Mouse (Mus musculus) olfactory bulb, adult 2 months (tissue): ENCODE results near the gene Gnat2. TPM values are rescaled to one million over a fixed set of nuclear protein-coding genes. Genes with fewer than 3 reads are reported as not detected.
A peak's percentile ranks its signal among the peaks of the same experiment; 100 is the strongest.

Experiments used
- H3K27ac ChIP-seq: fragments of 200-500 bp; 2 replicates; pipeline ENCODE4 v1.5.1; 2012; ENCODE audit warnings: low read depth, low read length; ENCODE audit not compliant: insufficient read depth
- H3K4me1 ChIP-seq: fragments of 200-500 bp; 2 replicates; pipeline ENCODE4 v1.6.1; 2012; ENCODE audit warnings: low read length; ENCODE audit not compliant: control insufficient read depth, insufficient read depth
- H3K4me3 ChIP-seq: fragments of 200-500 bp; 2 replicates; pipeline ENCODE4 v1.5.1; 2012; ENCODE audit warnings: mild to moderate bottlenecking, low read depth, low read length, moderate library complexity; ENCODE audit not compliant: insufficient read depth
- CTCF ChIP-seq: fragments of 200-500 bp; IDR thresholded peaks from 2 replicates; pipeline ENCODE4 v1.5.1; 2012; ENCODE audit warnings: low read depth, mild to moderate bottlenecking, low read length, moderate library complexity; ENCODE audit not compliant: insufficient read depth
- POLR2A ChIP-seq: fragments of 200-500 bp; IDR thresholded peaks from 2 replicates; pipeline ENCODE4 v1.6.1; 2012; ENCODE audit warnings: mild to moderate bottlenecking, low read depth, low read length, moderate library complexity; ENCODE audit not compliant: insufficient read depth
- WGBS: fragments of 180-500 bp; shearing (Covaris S2); methylation state at CpG from one replicate; pipeline ENCODE4 v1.1.7; 2018; 5-methylcytosine and 5-hydroxymethylcytosine counted together
- polyA plus RNA-seq: library from polyadenylated mRNA; stranded (reverse); fragments of >200 nt; gene quantifications from 2 replicates; pipeline ENCODE4 v1.2.4, GENCODE M21; 2012; ENCODE audit warnings: low replicate concordance; ENCODE audit not compliant: missing spikeins, insufficient read depth, insufficient read length

Gene Gnat2
- polyA plus RNA-seq, 1 experiment: not detected

DNA sequence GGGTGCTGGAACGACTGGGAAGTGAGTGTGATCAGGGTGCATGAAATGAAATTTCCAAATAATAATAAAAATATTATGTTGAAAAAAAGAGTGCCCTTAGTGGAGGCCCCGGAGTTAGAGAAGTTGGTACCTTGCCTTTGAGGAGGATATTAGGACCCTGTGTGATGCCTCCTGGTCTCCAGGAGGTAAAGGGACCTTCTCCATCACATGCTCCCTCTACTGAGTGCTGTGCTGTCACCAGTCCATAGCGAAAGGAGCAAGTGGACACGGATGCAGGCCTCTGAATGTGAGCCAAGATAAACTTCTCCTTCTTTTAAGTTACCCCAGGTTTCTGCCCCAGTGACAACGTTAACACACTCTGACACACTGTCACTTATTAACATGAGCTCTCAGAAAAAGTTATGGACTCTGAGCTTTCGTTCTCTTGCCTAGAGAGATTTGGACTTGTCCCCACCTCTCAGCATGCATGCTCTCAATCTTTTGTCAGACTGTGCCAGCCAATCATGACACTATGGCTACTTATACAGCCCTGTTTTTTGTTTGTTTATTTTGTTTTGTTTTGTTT is 25.1 kb upstream of the Gnat2 start:
- Histone ChIP-seq H3K27ac (no peak overlapping the region), H3K4me3 (no peak overlapping the region), H3K4me1 (peaks cover 6% of the 10 kb centered on the region; the same call in 1 of the 2 replicates)
- no peak for TF ChIP-seq CTCF
- TF ChIP-seq POLR2A: no peak
- 73% methylated on average over 6 of the region's 6 CpGs for WGBS

DNA sequence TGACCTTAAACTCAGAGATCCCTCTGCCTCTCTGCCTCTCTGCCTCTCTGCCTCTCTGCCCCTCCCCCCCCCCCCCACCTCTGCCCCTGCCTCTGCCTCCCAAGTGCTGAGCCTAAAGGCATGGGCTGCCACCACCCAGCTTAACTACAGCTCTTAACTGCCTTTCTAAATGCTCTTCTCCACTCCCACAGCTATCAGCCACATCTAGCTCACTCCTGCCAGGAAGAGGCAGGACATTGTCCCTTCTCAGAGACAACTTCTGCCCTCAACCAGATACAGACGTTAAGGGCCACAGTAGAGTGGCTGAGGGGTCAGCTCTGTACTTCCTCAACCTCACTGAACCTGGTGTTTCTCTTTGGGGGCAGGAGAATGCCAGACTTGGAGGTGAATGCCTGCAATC is 23.8 kb upstream of the Gnat2 start:
- 34% methylated on average over 1 of the region's 1 CpGs for WGBS
- Histone ChIP-seq H3K27ac (no peak overlapping the region), H3K4me3 (no peak overlapping the region), H3K4me1 (peaks cover 8% of the 10 kb centered on the region; the same call in 1 of the 2 replicates)
- TF ChIP-seq CTCF: no peak
- TF ChIP-seq POLR2A: no peak

DNA sequence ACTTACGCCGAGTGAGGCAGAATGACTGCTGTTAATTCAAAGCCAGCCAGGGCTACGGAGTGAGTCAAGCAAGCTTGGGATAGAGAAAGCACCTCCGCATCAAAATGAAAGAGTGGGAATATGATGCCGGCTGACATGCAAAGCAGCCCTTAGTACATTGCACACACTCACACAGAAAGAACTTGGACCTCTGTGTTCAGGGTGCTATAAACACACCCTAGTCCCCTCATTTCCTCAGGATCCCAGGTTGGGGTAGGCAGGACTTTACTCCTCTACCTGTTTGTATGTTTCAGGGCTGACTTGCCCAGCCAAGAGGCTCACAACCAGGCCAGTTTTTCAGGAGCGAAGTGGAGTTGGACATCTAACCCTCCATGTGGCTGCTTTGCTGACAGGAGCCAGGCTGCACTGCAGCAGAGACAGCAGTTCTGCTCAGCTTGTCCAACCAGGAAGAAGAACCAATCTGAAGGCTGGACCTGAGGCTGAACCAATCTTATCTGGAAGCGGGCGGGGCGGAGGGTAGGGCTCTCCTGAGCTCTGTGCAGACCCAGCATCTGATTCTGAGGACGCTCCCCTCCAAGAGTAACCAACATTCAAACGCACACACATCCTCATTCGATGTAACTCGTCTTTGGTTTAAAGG is 23.2 kb upstream of the Gnat2 start:
- H3K4me1 ChIP-seq: peaks cover 12% of the 10 kb centered on the region
- H3K4me3 ChIP-seq: no peak overlapping the region
- 75% methylated on average over 13 of the region's 13 CpGs for WGBS
- no peak overlapping the region for H3K27ac ChIP-seq
- no peak for TF ChIP-seq CTCF
- TF ChIP-seq POLR2A: no peak

DNA sequence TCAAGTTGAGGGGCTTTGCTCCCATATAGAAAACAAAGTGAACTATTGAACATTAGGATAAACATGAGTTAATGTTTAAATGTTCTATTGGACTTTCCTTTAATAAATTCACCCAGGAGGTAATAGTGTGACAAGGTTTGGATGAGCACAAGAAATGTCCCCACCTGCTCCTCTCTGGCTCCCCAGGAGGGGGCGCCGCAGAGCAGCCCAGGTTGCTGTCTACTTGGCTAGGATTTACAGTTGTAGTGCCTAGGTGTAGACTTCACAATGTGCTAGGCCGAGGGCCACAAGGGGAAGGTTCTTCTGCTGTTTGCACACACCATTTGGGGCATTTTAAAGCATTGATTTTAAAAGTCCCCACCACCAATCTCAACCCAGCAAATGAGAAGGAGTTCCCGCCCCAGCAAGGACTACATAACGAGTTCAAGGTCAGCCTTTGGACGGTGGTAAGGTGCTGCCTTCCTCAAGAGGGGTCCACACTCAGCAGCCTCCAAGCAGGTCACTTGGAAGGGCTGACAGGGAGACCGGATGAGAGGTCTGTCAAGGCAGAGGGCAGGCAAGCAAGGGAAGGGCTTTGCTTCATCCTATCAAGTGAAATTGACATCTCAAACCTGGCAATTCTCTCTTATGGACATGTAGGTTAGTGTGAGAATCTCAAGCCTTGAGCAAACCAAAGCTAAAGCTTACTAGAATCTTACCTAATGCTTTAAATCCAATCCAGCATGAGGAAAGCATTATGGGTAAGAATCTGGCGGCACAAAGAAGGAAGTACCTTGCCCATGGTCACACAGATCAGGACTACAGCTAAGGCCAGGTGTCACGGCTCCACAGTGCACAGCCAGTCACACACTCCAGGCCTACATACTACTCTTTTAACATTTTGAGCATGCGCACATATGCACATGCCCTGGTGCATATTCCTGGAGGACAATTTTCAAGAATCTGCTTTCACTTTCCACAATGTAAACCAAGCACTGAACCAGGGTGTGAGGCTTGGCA is 22.0 kb upstream of the Gnat2 start:
- H3K27ac ChIP-seq: no peak overlapping the region
- WGBS: 59% methylated on average over 10 of the region's 10 CpGs
- peaks cover 24% of the 10 kb centered on the region for H3K4me1 ChIP-seq
- no peak overlapping the region for H3K4me3 ChIP-seq
- no peak for TF ChIP-seq POLR2A
- peak; percentile 76; the same call in 1 of the 2 replicates for TF ChIP-seq CTCF

DNA sequence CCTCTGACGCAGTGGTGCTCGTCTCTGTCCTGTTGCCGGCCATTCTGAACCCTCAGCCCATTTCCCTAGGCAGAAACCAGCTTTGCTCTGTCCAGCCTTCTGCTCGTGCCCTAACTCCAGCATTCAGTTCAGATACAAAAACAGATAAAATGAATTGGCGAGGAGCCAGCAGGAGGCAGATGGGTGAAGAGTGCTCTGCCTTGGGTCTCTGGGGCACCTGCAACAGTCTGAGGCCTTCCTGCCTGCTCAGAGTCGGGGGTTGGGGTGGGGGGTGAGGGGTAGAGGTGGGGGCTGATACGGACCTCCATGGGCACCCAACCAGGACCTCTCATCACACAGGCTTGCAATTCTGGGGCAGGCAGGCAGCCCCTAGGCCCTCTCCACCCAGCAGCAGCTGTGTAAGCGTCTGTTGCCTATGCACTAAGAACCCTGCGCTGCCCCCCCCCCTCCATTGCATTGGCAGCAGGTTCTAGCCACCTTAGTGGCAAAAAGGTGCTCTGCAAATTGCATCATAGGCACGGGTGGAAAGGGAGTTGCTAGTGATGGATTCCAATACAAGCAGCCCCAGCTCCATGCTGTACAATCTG is 19.5 kb upstream of the Gnat2 start:
- TF ChIP-seq CTCF: no peak
- no peak for TF ChIP-seq POLR2A
- Histone ChIP-seq H3K4me3 (no peak overlapping the region), H3K4me1 (peaks cover 43% of the 10 kb centered on the region), H3K27ac (no peak overlapping the region)
- 59% methylated on average over 10 of the region's 10 CpGs for WGBS

DNA sequence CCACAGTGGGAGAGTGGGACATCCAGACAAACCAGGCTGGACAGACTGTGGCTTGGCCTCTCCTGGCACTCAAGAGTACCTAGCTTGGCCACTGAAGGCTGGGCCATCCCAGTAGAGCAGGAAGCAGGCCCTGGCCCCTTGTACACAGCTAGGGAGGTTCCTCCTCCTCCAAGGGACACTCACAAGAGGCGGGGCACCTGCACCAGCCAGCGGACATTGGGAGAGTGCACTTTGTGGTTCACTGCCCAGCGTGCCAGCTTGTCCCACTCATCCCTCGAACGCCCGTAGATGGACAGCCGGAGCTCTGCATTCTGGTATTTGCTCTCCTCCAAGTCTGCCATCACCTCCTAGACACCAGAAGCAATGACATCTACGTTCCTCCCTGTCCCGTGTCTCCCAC is 15.8 kb upstream of the Gnat2 start:
- H3K4me3 ChIP-seq: no peak overlapping the region
- WGBS: 81% methylated on average over 9 of the region's 9 CpGs
- TF ChIP-seq POLR2A (no peak), CTCF (no peak)
- H3K27ac ChIP-seq: no peak overlapping the region
- H3K4me1 ChIP-seq: peaks cover 63% of the 10 kb centered on the region

DNA sequence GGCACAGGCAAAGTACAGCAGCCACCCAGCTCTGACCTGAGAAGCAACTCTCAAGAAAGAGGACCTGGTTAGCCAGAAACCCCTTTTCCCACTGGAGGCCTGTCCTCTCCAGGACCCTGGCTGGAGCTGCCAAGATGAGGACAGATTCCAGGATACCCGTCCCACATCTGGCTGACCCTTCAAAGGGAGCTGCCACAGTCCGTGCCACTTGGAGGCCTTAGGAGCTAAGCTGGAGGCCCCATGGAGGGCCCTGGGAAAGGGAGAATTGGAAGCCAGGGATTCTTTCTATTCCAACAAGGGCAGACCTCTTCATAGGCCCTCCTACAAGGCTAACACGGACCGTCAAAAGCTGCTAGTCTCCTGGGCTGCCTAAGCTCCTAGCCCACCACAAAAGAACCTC is 10.9 kb upstream of the Gnat2 start:
- 28% methylated on average over 4 of the region's 4 CpGs for WGBS
- no peak for TF ChIP-seq CTCF
- TF ChIP-seq POLR2A: no peak
- Histone ChIP-seq H3K4me3 (peak overlapping the region; percentile 28), H3K4me1 (peaks cover 57% of the 10 kb centered on the region), H3K27ac (peak overlapping the region; percentile 35; the same call in 1 of the 2 replicates)

DNA sequence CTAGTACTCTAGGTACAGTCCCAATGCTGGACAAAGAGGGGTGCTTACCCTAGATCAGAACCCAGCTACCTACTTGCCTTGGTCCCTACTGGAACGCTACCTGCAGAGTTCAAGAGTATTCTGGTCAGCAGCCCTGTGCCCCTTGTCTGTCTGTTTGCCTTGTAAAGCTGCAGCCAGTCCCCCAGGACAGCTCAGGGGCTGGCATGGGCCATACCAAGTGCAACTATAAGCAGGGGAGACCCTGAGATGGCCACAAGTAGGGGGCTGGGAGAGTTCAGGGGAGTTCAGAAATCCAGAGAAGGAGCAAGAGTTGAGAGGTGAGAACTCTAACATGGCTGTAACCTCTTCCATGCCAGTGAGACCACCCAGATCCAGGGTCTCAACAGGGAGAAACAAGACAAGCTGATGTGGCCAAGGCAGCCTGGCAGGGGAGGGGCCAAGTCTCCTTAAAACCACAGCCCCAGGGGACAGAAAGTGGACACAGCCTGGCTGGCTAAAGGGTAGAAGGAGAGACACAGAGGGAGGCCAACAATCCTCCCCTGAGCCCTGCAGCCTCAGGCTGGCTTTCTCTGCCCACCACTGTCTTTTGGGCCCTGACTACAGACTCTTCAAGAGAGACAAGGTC is 10.2 kb upstream of the Gnat2 start:
- TF ChIP-seq CTCF (no peak), POLR2A (no peak)
- H3K4me1 ChIP-seq: peaks cover 55% of the 10 kb centered on the region
- peak overlapping the region; percentile 93 for H3K27ac ChIP-seq
- 45% methylated on average over 1 of the region's 1 CpGs for WGBS
- H3K4me3 ChIP-seq: peak overlapping the region; percentile 28
